Mouse (Mus musculus): ENCODE measurements at regions not wholly inside any gene's neighbourhood (a gene's known extent, or its start where the extent isn't known, plus 50 kb on each side); places are given as distances from the start of the nearest gene placed in this dataset.
A peak's percentile ranks its signal among the peaks of the same experiment; 100 is the strongest.

GRCm38 (mm10) chr15:61238996-61239395 lies 316.2 kb upstream of the A1bg start:
- intact Hi-C loops (cut with DNase I): no loop called here
- DNase-seq (ENCODE audit: low spot score in 2 of 2): no peak

- intact Hi-C loops (cut with DNase I): no loop called here
- DNase-seq (ENCODE audit: low spot score in 2 of 2): no peak
Observed at GRCm38 (mm10) chr15:61229579-61229978, 306.8 kb upstream of the A1bg start.

- intact Hi-C loops (cut with DNase I): no loop called here
- no peak for DNase-seq (ENCODE audit: low spot score in 2 of 2)
Observed at GRCm38 (mm10) chr15:61222923-61223322, 300.1 kb upstream of the A1bg start.

- intact Hi-C loops (cut with DNase I): no loop called here
- DNase-seq (ENCODE audit: low spot score in 2 of 2): no peak
Observed at GRCm38 (mm10) chr15:61210161-61210560, 287.3 kb upstream of the A1bg start.

GRCm38 (mm10) chr15:61189981-61190380 lies 267.2 kb upstream of the A1bg start:
- no peak for DNase-seq (ENCODE audit: low spot score in 2 of 2)
- intact Hi-C loops (cut with DNase I): no loop called here

GRCm38 (mm10) chr15:61189481-61189880 lies 266.7 kb upstream of the A1bg start:
- intact Hi-C loops (cut with DNase I): no loop called here
- DNase-seq (ENCODE audit: low spot score in 2 of 2): no peak

- DNase-seq (ENCODE audit: low spot score in 2 of 2): no peak
- intact Hi-C loops (cut with DNase I): no loop called here
Observed at GRCm38 (mm10) chr15:61184597-61184963, 261.8 kb upstream of the A1bg start.

- no peak for DNase-seq (ENCODE audit: low spot score in 2 of 2)
- intact Hi-C loops (cut with DNase I): no loop called here
Observed at GRCm38 (mm10) chr15:61183751-61184596, 261.2 kb upstream of the A1bg start.

GRCm38 (mm10) chr15:61183291-61183690 lies 260.5 kb upstream of the A1bg start:
- no peak for DNase-seq (ENCODE audit: low spot score in 2 of 2)
- intact Hi-C loops (cut with DNase I): no loop called here

GRCm38 (mm10) chr15:61168842-61169416 lies 246.1 kb upstream of the A1bg start:
- intact Hi-C loops (cut with DNase I): no loop called here
- no peak for DNase-seq (ENCODE audit: low spot score in 2 of 2)

GRCm38 (mm10) chr15:61165050-61165449 lies 242.2 kb upstream of the A1bg start:
- intact Hi-C loops (cut with DNase I): no loop called here
- DNase-seq (ENCODE audit: low spot score in 2 of 2): no peak

- intact Hi-C loops (cut with DNase I): no loop called here
- DNase-seq (ENCODE audit: low spot score in 2 of 2): no peak
Observed at GRCm38 (mm10) chr15:61161397-61161796, 238.6 kb upstream of the A1bg start.

GRCm38 (mm10) chr15:61160666-61161065 lies 237.9 kb upstream of the A1bg start:
- DNase-seq (ENCODE audit: low spot score in 2 of 2): no peak
- intact Hi-C loops (cut with DNase I): no loop called here

- intact Hi-C loops (cut with DNase I): loop anchor here (10.0 kb wide), 2 partner anchors 235 to 535 kb away; no protein-coding TSS in a partner anchor
- no peak for DNase-seq (ENCODE audit: low spot score in 2 of 2)
Observed at GRCm38 (mm10) chr15:61159552-61159951, 236.7 kb upstream of the A1bg start.

- peak; percentile 40 to 59 for DNase-seq (ENCODE audit: low spot score in 2 of 2)
- intact Hi-C loops (cut with DNase I): loop anchor here (10.0 kb wide), 2 partner anchors 237 to 537 kb away; no protein-coding TSS in a partner anchor
Observed at GRCm38 (mm10) chr15:61158041-61158545, 235.3 kb upstream of the A1bg start.

GRCm38 (mm10) chr15:61157543-61157942 lies 234.7 kb upstream of the A1bg start:
- DNase-seq (ENCODE audit: low spot score in 2 of 2): peak; percentile 89 to 91
- intact Hi-C loops (cut with DNase I): loop anchor here (2.0 to 10.0 kb wide), 3 partner anchors 237 to 825 kb away; no protein-coding TSS in a partner anchor

- no peak for DNase-seq (ENCODE audit: low spot score in 2 of 2)
- intact Hi-C loops (cut with DNase I): loop anchor here (10.0 kb wide), 2 partner anchors 239 to 539 kb away; no protein-coding TSS in a partner anchor
Observed at GRCm38 (mm10) chr15:61155530-61155929, 232.7 kb upstream of the A1bg start.

- DNase-seq (ENCODE audit: low spot score in 2 of 2): no peak
- intact Hi-C loops (cut with DNase I): loop anchor here (10.0 kb wide), 2 partner anchors 241 to 541 kb away; no protein-coding TSS in a partner anchor
Observed at GRCm38 (mm10) chr15:61154166-61154565, 231.4 kb upstream of the A1bg start.

GRCm38 (mm10) chr15:61142851-61143250 lies 220.0 kb upstream of the A1bg start:
- intact Hi-C loops (cut with DNase I): no loop called here
- DNase-seq (ENCODE audit: low spot score in 2 of 2): no peak

GRCm38 (mm10) chr15:61139151-61139550 lies 216.3 kb upstream of the A1bg start:
- intact Hi-C loops (cut with DNase I): no loop called here

GRCm38 (mm10) chr15:61136781-61137180 lies 214.0 kb upstream of the A1bg start:
- intact Hi-C loops (cut with DNase I): no loop called here
- no peak for DNase-seq (ENCODE audit: low spot score in 2 of 2)

More at GRCm38 (mm10) chr15:61139151-61139550, 216.3 kb upstream of the A1bg start:
- DNase-seq (ENCODE audit: low spot score in 2 of 2): no peak

Data from left cerebral cortex, postnatal 36 days (tissue).